Mouse (Mus musculus): Measurements from ENCODE around the gene Pnmal2. TPM values are rescaled to one million over a fixed set of nuclear protein-coding genes. Genes with fewer than 3 reads are reported as not detected.

The Pnmal2 gene
- polyA plus RNA-seq, 1 experiment, result not detected

- WGBS, result 27% methylated on average over 15 of the region's 15 CpGs
- H3K4me3 ChIP-seq (ENCODE audit: insufficient read depth, low read depth, low read length), result no peak overlapping the region
- peak overlapping the region; percentile 95 for H3K27ac ChIP-seq (ENCODE audit: insufficient read depth, low read depth, low read length)
- H3K4me1 ChIP-seq (ENCODE audit: control insufficient read depth, insufficient read depth, low read length), result peaks cover 39% of the 10 kb centered on the region
- TF ChIP-seq CTCF (IDR thresholded peaks at IDR 0.05; ENCODE audit: insufficient read depth, low read depth, low read length) (no peak), POLR2A (IDR thresholded peaks at IDR 0.05; ENCODE audit: insufficient read depth, low read depth, low read length) (no peak)
Measured at GRCm38 (mm10) chr7:16956410-16957265, 12.2 kb downstream of the Pnmal2 start.

DNA sequence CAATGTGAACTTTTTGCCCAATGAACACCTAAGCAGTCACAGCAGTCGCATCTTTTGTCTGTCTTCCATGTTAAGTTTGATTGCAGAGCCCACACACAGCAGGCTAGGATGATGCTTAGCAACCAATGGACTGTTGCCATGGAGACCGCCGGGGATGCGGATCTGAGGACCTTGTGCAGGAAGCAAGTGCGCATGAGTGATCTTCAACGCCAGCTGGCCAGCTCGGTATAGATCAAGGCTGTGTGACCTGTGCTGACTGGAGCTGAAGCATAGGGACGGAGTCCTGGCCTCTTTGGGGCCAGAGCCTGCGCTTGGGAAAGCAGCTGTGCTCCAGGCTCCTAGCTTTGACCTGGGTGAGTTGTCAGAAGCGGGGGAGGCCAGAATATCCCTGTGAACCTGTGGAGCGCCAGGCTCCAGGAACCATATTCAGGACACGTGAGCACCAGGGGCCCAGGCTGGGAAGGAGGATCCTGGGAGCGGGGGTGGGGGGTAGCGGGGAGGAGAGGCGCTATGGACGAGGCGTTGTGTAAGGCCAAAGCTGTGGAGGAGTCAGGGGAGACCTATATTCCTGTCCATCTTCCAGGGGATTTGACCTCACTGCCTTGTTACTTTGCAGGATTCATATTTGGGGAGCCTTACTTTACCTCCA is 15.2 kb downstream of the Pnmal2 start, which contains the start of gene Pnmal1:
Gene Pnmal1 (plus strand): TSS at position 141 of the 649 bp plus-strand sequence.
- Histone ChIP-seq H3K4me1 (ENCODE audit: control insufficient read depth, insufficient read depth, low read length) (peaks cover 49% of the 10 kb centered on the region), H3K4me3 (ENCODE audit: insufficient read depth, low read depth, low read length) (peak within 1 kb of the TSS; percentile 66), H3K27ac (ENCODE audit: insufficient read depth, low read depth, low read length) (peak within 1 kb of the TSS; percentile 91)
- TF ChIP-seq POLR2A (IDR thresholded peaks at IDR 0.05; ENCODE audit: insufficient read depth, low read depth, low read length) (peak; percentile 38; the same call in 1 of the 2 replicates), CTCF (IDR thresholded peaks at IDR 0.05; ENCODE audit: insufficient read depth, low read depth, low read length) (no peak)
- WGBS, result 11% methylated on average over 17 of the region's 17 CpGs

DNA sequence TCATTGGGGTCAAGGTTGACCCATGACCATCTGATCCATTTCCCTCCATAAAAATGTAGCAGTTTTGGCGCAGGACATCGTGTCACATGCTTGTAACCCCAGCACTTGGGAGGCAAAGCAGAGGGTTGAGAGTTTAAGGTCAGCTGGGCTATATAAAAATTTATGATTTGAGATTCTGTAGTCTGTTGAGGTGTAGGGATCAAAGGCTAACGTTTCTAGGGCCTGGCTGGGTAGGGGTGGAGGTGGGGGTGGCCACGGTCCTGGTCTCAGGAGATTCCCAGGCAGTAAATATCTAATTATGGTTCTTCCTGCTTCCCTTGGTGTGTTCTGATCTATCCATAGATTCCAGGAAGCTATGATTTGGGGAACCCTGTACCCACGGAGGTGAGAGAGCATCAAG is 17.2 kb downstream of the Pnmal2 start:
- WGBS, result 73% methylated on average over 5 of the region's 5 CpGs
- peak overlapping the region; percentile 66; the same call in 1 of the 2 replicates for H3K4me3 ChIP-seq (ENCODE audit: insufficient read depth, low read depth, low read length)
- H3K4me1 ChIP-seq (ENCODE audit: control insufficient read depth, insufficient read depth, low read length), result peaks cover 42% of the 10 kb centered on the region
- TF ChIP-seq POLR2A (IDR thresholded peaks at IDR 0.05; ENCODE audit: insufficient read depth, low read depth, low read length), result no peak
- no peak for TF ChIP-seq CTCF (IDR thresholded peaks at IDR 0.05; ENCODE audit: insufficient read depth, low read depth, low read length)
- no peak overlapping the region for H3K27ac ChIP-seq (ENCODE audit: insufficient read depth, low read depth, low read length)

- TF ChIP-seq POLR2A (IDR thresholded peaks at IDR 0.05; ENCODE audit: insufficient read depth, low read depth, low read length) (no peak), CTCF (IDR thresholded peaks at IDR 0.05; ENCODE audit: insufficient read depth, low read depth, low read length) (no peak)
- no peak overlapping the region for H3K27ac ChIP-seq (ENCODE audit: insufficient read depth, low read depth, low read length)
- 82% methylated on average over 6 of the region's 6 CpGs for WGBS
- H3K4me3 ChIP-seq (ENCODE audit: insufficient read depth, low read depth, low read length), result no peak overlapping the region
- no peaks in the 10 kb centered on the region for H3K4me1 ChIP-seq (ENCODE audit: control insufficient read depth, insufficient read depth, low read length)
Measured at GRCm38 (mm10) chr7:16968414-16968813, 23.9 kb downstream of the Pnmal2 start.

GRCm38 (mm10) chr7:16971160-16971559 is 26.7 kb downstream of the Pnmal2 start:
- 94% methylated on average over 3 of the region's 3 CpGs for WGBS
- H3K4me3 ChIP-seq (ENCODE audit: insufficient read depth, low read depth, low read length), result no peak overlapping the region
- TF ChIP-seq POLR2A (IDR thresholded peaks at IDR 0.05; ENCODE audit: insufficient read depth, low read depth, low read length), result no peak
- TF ChIP-seq CTCF (IDR thresholded peaks at IDR 0.05; ENCODE audit: insufficient read depth, low read depth, low read length), result no peak
- H3K4me1 ChIP-seq (ENCODE audit: control insufficient read depth, insufficient read depth, low read length), result no peaks in the 10 kb centered on the region
- H3K27ac ChIP-seq (ENCODE audit: insufficient read depth, low read depth, low read length), result no peak overlapping the region

- Histone ChIP-seq H3K4me1 (ENCODE audit: control insufficient read depth, insufficient read depth, low read length) (no peaks in the 10 kb centered on the region), H3K4me3 (ENCODE audit: insufficient read depth, low read depth, low read length) (no peak overlapping the region), H3K27ac (ENCODE audit: insufficient read depth, low read depth, low read length) (no peak overlapping the region)
- TF ChIP-seq POLR2A (IDR thresholded peaks at IDR 0.05; ENCODE audit: insufficient read depth, low read depth, low read length) (no peak), CTCF (IDR thresholded peaks at IDR 0.05; ENCODE audit: insufficient read depth, low read depth, low read length) (no peak)
- WGBS, result 59% methylated on average over 6 of the region's 6 CpGs
Measured at GRCm38 (mm10) chr7:16974018-16974417, 29.5 kb downstream of the Pnmal2 start.

- no peak overlapping the region for H3K27ac ChIP-seq (ENCODE audit: insufficient read depth, low read depth, low read length)
- WGBS, result 71% methylated on average over 8 of the region's 8 CpGs
- H3K4me3 ChIP-seq (ENCODE audit: insufficient read depth, low read depth, low read length), result no peak overlapping the region
- peaks cover 4% of the 10 kb centered on the region for H3K4me1 ChIP-seq (ENCODE audit: control insufficient read depth, insufficient read depth, low read length)
- TF ChIP-seq CTCF (IDR thresholded peaks at IDR 0.05; ENCODE audit: insufficient read depth, low read depth, low read length) (no peak), POLR2A (IDR thresholded peaks at IDR 0.05; ENCODE audit: insufficient read depth, low read depth, low read length) (no peak)
Measured at GRCm38 (mm10) chr7:16976298-16976697, 31.8 kb downstream of the Pnmal2 start.

DNA sequence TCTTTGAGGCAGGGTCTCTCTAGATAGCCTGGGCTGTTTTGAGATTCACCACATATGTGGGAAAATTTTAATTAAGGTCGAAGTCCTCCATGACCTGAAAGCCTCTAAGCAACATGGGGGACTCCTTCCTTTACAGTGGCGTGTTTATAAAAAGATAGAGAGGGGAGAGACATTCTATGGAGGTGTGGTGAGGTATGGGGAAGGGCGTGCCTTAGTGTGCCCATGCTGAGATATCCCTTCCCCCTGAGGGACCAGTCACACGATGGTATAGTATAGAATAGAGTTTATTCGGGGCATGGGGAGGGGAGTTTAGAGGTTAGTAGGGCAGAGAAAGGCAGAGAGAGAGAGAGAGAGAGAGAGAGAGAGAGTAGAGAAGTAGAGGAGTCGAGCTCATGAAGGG is 33.7 kb downstream of the Pnmal2 start:
- Histone ChIP-seq H3K27ac (ENCODE audit: insufficient read depth, low read depth, low read length) (no peak overlapping the region), H3K4me3 (ENCODE audit: insufficient read depth, low read depth, low read length) (no peak overlapping the region), H3K4me1 (ENCODE audit: control insufficient read depth, insufficient read depth, low read length) (peaks cover 9% of the 10 kb centered on the region)
- TF ChIP-seq POLR2A (IDR thresholded peaks at IDR 0.05; ENCODE audit: insufficient read depth, low read depth, low read length), result no peak
- TF ChIP-seq CTCF (IDR thresholded peaks at IDR 0.05; ENCODE audit: insufficient read depth, low read depth, low read length), result no peak
- 82% methylated on average over 6 of the region's 6 CpGs for WGBS

DNA sequence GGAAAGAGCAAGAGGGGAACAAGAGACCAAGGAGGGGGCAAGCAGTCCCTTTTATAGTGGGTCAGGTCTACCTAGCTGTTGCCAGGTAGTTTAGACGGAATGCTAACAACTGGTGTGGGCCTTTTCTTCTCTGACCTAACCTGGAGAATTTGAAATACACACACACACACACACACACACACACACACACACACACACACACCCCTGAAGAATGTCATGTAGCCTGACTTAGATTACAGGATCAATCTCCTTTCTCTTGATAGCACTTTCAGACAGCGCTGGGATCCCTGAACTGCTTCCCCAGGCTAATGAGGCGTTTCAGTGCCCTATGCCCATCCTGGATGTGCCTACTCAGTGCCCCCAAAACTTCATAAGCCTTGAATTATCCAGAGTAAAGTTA is 34.1 kb downstream of the Pnmal2 start:
- Histone ChIP-seq H3K27ac (ENCODE audit: insufficient read depth, low read depth, low read length) (no peak overlapping the region), H3K4me3 (ENCODE audit: insufficient read depth, low read depth, low read length) (no peak overlapping the region), H3K4me1 (ENCODE audit: control insufficient read depth, insufficient read depth, low read length) (peaks cover 9% of the 10 kb centered on the region)
- no peak for TF ChIP-seq POLR2A (IDR thresholded peaks at IDR 0.05; ENCODE audit: insufficient read depth, low read depth, low read length)
- no peak for TF ChIP-seq CTCF (IDR thresholded peaks at IDR 0.05; ENCODE audit: insufficient read depth, low read depth, low read length)
- 96% methylated on average over 3 of the region's 3 CpGs for WGBS
